Mouse (Mus musculus) adrenal gland, postnatal 10 days (tissue): ENCODE measurements around the gene Msn. TPM values are rescaled to one million over a fixed set of nuclear protein-coding genes. Genes with fewer than 3 reads are reported as not detected.

ENCODE experiments used
- DNase-seq: peaks from one replicate; pipeline ENCODE4 v3.0.0; 2021; ENCODE audit warnings: mixed read lengths
- long read RNA-seq, 2 experiments: library from polyadenylated mRNA; stranded (forward); transcript quantifications; one replicate each; pipeline ENCODE4 v2.0.0; 2021
- total RNA-seq, 2 experiments: library from RNA; stranded (reverse); gene quantifications; 2 replicates each; pipeline ENCODE4 v1.2.3; 2021

Msn gene
- total RNA-seq = 100 to 1,000 TPM; 145 to 150 TPM
- long read RNA-seq, experiment 1, transcript Msn-201 (13 exons, 3,842 nt) = major isoform, 21 of 44 reads
- long read RNA-seq, experiment 1, partial matches to known transcripts = 19 of 44 reads
- long read RNA-seq, experiment 1, other reads (novel, unspliced or antisense) = 2 of 44 reads
- long read RNA-seq, experiment 2, transcript Msn-201 (13 exons, 3,842 nt) = major isoform, 51 of 58 reads
- long read RNA-seq, experiment 2, partial matches to known transcripts = 7 of 58 reads
- long read RNA-seq, experiment 2, other reads (novel, unspliced or antisense) = 0 of 58 reads

GRCm38 (mm10) chrX:96095509-96096499 lies at the start of gene Msn:
TSS of gene Msn (plus strand) at chrX:96096042.
- DNase-seq = peak; percentile 82

- DNase-seq = peak; percentile 37
Observed at GRCm38 (mm10) chrX:96052798-96053197, 43.0 kb upstream of the Msn start.

GRCm38 (mm10) chrX:96077747-96078146 lies 18.1 kb upstream of the Msn start:
- DNase-seq = no peak

- DNase-seq = peak; percentile 19
Observed at GRCm38 (mm10) chrX:96086259-96086658, 9.6 kb upstream of the Msn start.

GRCm38 (mm10) chrX:96096513-96097210 lies 820 bp downstream of the Msn start:
- peak; percentile 53 for DNase-seq

GRCm38 (mm10) chrX:96097491-96097970 lies 1.7 kb downstream of the Msn start:
- DNase-seq = no peak

GRCm38 (mm10) chrX:96099003-96099402 lies 3.2 kb downstream of the Msn start:
- no peak for DNase-seq

GRCm38 (mm10) chrX:96107427-96108291 lies 11.8 kb downstream of the Msn start:
- peak; percentile 37 for DNase-seq

- DNase-seq = no peak
Observed at GRCm38 (mm10) chrX:96113106-96113634, 17.3 kb downstream of the Msn start.

GRCm38 (mm10) chrX:96115501-96115900 lies 19.7 kb downstream of the Msn start:
- no peak for DNase-seq

GRCm38 (mm10) chrX:96117366-96117765 lies 21.5 kb downstream of the Msn start:
- no peak for DNase-seq

GRCm38 (mm10) chrX:96119997-96120396 lies 24.2 kb downstream of the Msn start:
- DNase-seq = no peak

GRCm38 (mm10) chrX:96121912-96122311 lies 26.1 kb downstream of the Msn start:
- DNase-seq = peak; percentile 12

GRCm38 (mm10) chrX:96126803-96127202 lies 31.0 kb downstream of the Msn start:
- no peak for DNase-seq

- DNase-seq = peak; percentile 35
Observed at GRCm38 (mm10) chrX:96130139-96130538, 34.3 kb downstream of the Msn start.

- DNase-seq = no peak
Observed at GRCm38 (mm10) chrX:96130663-96131062, 34.8 kb downstream of the Msn start.

- DNase-seq = peak; percentile 34
Observed at GRCm38 (mm10) chrX:96133260-96133659, 37.4 kb downstream of the Msn start.

- no peak for DNase-seq
Observed at GRCm38 (mm10) chrX:96134243-96134661, 38.4 kb downstream of the Msn start.

GRCm38 (mm10) chrX:96134840-96135580 lies 39.2 kb downstream of the Msn start:
- no peak for DNase-seq

GRCm38 (mm10) chrX:96135581-96135980 lies 39.7 kb downstream of the Msn start:
- no peak for DNase-seq
